Mouse (Mus musculus) retina, adult 2 months (tissue): Measurements from ENCODE around the gene Cct7.
"Not testable (repeated sequence)": the region's sequence is repeated elsewhere in the genome, so short reads cannot be mapped to it uniquely, and the experiment has no call there.

ENCODE experiments used
- DNase-seq: peaks from one replicate; pipeline ENCODE4 v3.0.0-alpha.2; 2012; ENCODE audit warnings: low read depth, low spot score

Cct7 gene

DNA sequence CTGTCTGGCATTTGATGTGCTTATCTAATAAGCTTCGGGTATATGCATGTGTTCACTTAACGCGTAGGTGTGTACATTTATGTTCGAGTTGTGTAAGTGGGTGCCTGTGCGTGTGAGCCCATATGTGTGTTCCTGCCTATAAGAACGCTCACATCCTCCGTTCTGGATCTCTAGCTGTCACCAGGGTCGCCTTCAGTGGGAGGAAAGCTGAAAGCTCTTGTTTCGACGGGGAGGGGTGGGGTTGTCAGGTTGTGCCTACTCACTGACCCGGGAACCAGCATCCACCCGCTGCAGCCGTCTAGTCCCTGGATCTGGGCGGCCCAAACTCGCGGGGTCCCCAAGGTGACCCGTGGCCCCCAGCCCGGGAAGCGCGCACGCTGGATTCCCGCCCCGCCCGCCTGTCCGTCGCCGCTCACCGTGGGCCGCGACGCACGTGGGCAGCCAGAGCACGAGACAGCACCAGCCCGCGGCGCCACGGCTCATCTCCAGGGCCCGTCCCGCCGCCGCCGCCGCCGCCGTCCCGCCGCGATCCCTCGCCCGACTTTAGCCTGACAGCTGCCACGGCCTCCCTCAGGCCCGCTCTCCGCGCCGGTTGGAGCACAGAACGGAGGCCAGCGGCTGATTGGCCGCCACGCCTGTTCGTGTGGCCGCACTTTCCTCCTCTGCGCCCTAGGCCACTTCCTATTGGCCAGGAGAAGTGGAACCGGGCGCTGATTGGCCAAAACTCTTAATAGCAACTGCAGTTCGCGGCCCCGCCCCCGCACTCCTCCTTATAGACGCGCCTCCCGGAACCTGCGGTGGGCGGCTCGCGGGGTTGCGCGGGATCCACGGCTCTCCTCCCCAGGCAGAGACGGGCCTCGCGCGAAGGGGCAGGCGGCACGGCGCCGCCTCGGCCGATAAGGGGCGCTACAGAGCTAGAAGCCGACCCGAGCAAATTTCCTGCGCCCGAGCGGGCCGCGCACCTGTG, at the start of gene Cct7:
Cct7 (plus strand) TSS at position 818 of the 967 bp plus-strand sequence.
- peak; percentile 98 for DNase-seq

DNA sequence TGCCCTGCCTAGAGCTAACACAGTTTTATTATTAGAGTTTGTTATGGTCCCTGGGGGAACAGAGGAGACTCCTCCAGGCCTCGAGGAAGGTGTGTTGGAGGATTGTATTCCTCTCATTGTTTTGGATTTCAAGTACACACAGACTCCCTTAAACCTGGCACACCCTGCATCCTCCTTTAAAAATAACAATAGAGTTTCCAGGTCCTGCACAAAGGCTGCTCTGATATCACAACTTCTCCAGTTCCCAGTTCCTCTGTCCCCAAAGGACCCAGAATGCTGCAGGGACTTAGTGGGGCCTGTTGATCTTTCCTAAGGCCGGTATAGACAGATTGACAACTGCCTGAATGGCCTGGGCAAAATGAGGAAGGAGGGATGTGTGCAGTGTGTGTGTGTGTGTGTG, 48.7 kb upstream of the Cct7 start:
- DNase-seq = no peak

DNA sequence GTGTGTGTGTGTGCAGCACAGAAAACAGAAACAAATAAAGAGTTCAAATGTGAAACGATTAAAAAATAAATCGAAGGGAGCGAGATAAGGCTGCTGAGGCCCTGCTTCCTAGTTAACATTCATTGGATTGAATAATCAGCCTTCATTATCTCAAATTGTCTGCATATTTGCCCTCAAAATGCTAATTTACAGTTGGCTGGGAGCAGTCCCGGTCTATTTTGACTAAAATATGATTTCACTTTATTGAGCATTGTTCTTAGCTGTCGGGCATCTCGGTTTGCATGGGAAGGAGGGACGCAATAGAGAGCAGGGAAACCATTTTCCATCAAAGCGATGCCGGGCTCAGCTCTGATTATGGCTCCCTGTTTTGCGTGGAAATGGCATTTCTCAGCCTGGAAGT, 48.3 kb upstream of the Cct7 start:
- DNase-seq = no peak

DNA sequence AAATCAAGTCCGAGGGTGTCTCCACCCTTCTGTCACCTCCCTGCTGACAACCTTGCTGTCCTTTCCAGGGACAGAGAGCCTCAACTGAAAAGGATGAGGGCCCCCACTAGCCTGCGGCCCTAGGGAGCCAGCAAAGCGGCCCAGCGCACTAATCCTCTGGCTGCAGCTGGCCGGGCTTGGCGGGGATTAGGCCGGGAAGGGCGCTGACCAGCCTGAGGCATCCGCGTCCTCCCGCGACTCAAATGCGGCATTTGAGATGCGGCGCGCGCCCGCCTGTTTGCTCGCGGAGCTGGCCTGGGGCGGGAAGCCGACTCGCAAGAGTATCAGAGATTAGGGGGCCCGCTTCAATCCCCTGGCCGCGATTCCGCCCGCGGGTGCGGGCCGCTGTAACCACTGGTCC, 42.3 kb upstream of the Cct7 start:
- peak; percentile 62 for DNase-seq

DNA sequence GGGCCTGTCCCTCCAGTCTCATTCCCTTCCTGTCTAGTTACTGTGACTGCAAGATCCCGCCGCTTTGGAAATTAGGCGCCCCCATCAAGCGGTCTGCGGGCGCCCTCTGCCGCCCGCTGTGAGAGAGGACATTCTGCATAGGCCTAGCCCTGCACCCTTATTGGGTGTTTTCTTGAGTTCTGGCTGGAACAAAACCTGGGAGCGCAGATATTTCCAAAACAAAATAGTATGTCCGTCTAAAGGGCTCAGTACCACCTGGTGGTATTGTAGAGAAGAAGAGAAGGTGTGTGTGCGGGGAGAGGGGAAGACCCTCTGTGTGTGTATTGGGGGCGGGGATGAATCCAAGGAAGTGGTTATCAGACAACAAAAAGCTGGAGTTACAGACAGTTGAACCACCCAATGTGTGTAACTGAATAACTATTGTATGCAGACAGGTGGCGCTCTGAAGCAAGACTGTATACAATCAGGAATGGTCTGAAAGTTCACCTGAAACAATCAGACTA, 40.5 kb upstream of the Cct7 start:
- peak; percentile 68 for DNase-seq

DNA sequence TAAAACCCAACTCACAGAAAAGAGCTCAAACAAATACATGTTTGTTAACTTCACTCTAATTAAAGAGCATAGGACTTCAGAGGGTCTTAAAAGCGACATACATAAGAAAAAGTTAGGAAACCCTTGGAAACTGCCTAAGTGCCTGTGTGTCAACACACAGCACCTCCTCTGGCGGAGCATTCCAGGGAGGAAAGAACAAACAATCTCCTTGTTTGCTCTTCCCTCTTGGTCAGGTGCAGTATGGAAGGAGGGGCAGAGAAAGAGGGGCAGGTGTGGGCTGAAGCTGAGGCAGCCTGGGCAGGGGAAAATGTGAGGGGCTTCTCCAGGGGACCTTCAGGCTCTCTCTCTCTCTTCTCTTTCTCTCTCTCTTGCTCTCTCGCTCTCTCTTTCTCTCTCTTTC, 35.5 kb upstream of the Cct7 start:
- DNase-seq = no peak

DNA sequence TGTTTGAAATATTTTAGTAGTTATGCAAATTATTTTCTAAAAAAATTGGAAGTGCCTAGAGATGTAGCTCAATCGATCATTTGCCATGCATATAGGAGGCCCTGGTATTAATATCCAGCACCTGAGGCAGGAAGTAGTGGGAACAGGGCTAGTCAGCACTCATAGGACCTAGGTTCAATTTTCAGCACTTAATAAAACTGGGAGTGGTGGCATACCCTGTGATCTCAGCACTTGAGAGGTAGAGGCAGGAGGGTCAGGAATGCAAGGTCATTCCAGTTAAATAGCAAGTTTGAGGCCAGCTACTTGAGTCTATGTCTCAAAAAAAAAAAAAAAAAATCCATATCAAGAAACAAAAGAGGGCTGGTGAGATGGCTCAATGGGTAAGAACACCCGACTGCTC, 32.2 kb upstream of the Cct7 start:
- no peak for DNase-seq

DNA sequence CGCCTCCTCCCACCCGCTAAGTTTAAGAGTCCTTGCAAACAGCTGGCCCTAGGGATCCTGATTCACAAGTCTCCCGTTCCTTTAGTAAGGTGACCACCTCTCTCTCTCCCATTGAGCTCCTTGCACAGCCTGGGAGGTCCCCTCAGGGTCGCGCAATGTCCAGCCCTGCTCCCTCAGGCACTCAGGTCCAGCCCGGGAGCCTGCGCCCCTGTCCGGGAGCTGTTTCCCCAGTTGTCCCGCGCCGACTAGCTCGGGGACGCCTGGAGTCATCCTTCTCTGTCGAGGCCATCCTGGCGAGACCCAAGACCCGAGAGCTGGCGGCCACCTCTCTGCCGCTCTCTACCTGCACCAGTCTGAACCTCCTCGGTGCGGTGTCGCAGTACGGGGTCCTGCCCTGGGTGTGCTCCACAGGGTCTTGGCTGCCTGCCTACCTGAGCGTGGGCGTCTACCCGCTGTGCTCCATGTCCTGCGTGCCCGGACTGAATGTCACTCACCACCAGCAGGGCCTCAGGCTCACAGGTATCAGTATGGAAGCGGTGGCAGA, 27.4 kb upstream of the Cct7 start, which contains the start of gene Noto:
Noto (plus strand) TSS at position 51 of the 544 bp plus-strand sequence.
- DNase-seq = no peak

DNA sequence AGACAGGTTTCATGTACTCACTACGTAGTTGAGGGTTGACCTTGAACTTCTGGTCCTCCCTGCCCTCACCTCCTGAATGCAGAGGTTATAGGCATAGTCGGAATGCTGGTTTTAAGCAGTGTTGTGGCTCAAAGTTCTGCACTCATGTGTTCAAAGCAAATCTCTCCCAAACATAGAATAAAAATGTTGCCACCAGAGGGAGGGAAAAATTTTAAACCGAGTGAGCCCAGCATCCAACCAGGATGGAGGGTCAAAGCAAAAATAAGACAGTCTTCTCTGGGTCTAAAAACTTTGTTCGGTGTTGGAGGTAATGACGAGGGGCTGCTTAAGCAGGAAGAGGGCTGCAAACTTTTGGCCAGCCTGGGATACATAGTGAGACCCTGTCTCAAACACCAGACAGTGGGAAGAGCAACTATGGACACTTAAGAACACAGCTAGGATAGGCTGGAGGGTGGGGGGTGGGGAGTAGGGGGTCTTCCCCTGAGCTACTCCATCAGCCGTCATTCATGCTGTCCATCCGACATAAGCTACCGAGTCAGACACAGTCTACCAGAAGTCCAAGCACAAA, 20.0 kb upstream of the Cct7 start:
- DNase-seq = no peak

DNA sequence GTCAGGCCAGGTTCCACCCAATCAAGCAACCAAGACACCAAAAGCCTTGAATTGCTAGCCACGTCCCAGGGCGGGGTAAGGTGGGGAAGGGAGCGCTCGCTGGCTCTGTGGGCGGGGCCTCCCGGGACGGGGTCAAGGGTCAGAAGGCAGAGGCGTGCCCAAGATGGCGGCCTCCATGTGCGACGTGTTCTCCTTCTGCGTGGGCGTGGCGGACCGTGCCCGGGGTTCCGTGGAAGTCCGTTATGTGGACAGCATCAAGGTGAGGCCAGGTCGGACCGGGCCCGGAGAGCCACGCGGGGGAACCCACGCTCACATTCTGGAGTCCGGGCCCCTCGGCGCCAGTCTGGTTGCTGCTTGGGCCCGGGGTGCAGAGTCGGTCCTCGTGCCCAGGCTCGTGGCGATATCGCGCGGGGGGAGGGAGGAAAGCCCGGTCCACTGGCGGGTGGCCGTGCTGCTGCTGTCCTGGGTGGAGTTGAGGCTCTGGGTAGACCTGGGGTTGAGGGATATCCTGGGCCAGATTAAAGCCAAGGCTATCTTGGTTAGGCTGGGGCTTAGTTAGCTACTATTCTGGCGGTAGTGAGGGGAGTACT, 19.4 kb upstream of the Cct7 start, which contains the start of gene Smyd5:
Smyd5 (plus strand) TSS at position 148 of the 590 bp plus-strand sequence.
- peak; percentile 42 for DNase-seq

DNA sequence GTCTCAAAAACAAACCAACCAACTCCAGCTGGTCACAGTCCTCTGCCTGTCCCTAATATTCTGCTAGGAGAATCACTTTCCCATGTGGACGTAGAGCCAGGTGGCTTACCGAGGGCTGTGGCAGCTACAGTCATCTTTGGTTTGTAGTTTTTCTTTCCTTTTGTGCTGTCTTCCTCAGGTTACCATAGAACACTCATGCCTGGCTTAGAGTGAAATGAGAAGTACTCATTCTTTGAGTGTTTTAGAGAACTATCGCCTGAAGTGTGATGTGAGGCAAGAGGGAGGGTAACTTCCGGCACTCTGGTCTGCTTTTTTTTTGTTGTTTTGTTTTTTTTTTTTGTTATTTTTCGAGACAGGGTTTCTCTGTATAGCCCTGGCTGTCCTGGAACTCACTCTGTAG, 17.4 kb upstream of the Cct7 start:
- no peak for DNase-seq

DNA sequence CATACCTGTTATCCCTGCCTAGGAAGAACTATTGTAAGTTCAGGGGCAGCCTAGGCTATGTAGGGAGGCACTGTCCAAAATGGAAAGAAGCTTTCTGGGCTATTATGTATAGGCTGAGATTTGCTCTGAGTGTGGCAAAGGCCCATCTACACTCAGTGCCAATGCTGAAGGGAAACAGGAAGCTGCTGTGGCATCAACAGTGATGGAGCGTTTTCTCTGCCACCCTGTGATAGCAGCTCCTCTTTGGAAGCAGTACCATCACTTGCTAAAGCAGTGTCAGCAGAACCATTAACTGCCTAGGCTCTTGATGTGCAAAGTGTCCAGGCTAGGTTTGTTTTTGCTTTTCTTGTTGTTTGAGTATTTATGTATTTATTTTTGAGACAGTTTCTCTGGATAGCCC, 15.1 kb upstream of the Cct7 start:
- DNase-seq = no peak

DNA sequence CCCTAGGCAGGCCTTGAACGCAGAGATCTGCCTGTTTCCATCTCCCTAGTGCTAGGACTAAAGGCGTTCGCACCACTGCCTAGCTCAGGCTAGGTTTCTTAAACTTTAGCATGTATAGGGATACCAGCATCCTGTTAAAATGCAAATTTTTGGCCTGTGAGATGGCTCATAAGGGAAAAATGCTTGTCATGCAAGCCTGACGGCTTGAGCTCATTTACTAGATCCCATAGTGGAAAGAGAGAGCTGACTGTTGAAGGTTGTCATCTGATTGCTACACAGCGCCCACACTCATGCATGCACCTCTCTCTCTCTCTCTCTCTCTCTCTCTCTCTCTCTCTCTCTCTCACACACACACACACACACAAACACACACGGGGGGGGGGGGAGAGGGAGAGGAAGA, 14.7 kb upstream of the Cct7 start:
- no peak for DNase-seq

DNA sequence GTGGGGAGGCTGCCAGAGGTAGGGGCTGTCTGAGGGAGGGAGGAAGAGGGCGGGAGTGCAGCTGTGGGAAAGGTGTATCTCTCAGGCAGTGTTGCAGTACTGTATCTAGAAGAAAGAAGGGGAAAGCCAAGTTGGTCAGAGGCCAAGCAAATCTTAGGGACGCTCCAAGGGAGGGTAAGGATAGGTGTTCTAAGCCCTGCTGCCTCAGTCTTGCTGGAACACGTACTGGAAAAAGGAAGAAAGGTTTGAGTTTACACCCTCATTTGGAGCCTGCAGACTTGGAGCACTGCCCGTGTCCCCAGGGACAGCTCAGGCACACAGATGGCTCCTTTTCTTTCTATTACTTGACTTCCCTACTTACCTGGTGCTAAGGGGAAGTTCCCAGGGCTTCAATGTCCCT, 10.2 kb upstream of the Cct7 start:
- no peak for DNase-seq

DNA sequence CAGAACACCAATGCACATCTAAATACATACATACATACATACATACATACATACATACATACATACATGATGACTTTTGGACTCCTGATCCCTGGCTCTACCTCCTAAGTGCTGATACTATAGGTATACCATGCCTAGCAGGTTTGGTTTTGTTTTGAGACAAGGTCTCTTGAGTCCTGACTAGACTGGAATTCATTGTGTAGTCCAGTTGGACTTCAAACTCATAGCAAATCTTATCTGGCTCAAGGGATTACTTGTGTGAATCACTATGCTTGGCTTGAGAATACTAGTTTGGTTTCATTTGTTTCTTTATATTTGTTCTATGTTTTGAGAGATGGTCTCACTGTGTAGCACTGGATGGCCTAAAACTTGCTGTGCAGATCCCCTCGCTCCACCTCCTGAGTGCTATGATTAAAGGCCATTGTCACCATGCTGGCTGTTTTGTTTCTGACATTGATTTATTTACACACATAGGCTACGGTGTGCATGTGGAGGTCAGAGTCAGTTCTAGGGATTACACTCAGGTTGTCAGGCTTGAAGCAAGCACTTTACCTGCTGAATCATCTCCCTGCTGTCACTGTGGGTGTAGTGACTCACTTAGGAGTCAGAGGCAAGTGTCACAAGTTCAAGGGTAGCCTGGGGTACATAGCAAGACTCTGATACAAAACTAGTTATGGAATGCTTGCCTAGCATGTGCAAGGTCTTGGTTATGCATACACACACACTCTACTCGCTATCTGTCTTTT, 7.7 kb upstream of the Cct7 start:
- DNase-seq = no peak

DNA sequence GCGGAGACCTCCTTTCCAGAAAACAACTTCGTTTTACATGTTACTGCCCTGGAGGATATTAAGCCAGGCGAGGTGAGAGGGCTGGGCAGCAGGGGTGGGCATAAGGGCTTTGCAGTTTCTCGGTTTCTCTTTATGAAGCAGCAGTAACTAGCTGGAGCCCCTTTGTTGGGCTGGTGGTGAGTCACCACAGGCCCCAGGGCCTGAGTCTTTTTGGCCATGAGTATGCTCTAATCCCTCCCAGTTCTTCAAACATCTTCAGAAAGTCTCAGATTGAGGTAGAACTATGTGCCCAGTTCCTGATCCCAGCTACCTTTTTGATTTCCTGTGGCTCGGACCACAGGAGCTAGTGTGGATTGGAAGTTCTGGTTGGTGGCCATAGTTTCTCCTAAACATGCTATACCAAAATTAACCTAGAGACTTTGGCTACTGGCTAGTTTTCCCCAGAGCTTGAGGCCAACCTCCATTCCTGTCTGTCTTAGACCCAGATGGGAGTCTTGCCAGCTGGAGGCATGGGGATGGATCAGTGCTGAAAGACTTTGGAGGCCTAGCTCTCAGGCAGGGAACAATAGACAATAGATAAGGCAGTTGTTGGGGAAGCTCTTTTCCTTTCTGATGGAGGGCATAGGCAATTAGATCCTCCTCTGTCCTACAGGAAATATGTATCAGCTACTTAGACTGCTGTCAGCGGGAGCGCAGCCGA, 6.9 kb upstream of the Cct7 start:
- no peak for DNase-seq

DNA sequence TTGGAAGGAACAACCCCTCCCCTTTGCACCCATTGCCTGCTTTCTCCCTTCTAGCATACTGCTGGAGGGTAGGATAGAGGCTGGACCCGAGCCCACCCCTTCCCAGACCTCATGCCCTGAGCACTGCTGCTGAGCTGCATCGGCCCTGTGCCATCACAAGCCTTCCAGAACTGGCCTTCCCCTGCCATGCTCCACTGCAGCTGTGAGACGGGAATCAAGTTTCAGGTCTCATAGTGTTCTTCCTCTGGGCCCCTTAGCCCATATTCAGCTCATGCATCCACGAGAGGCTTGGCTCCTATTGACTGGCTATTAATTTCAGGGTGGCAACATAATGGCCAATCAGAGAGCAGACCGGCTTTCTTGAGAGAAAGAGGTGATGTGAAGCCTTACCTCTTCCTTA, 6.0 kb upstream of the Cct7 start:
- no peak for DNase-seq

DNA sequence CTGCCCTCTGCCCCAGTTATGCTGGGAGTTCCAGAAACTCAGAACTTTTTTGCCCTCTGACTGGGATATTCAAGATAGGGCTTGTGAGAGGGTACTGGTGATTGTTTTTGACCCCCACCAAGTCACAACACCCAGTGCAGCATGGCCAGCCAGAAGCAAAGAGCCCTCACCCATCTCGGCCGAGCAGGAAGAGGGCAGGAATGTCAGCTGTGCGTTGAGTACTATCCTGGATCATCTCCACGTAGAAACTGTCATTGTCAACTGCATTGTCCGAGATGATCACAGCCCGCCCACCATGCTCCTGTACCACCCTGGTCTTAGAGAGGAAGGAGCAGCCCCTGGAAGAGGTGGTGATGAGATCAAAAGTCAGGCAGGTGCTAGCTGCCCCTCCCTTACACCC, 4.0 kb upstream of the Cct7 start:
- no peak for DNase-seq

DNA sequence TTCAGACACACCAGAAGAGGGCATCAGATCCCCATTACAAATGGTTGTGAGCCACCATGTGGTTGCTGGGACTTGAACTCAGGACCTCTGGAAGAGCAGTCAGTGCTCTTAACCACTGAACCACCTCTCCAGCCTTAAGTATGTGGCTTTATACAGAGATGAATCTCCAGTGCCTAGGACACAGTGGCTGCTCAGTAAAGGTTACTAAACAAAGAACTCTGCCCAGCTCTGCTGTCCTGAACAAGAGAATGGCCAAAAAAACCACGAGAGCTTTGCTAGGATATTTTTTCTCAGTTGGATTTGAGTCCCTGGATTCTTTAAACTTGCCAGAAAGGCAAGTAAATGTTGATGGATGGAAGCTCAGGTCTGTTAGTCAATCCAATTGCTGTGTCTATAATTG, 1.2 kb upstream of the Cct7 start:
- not testable (repeated sequence) for DNase-seq

DNA sequence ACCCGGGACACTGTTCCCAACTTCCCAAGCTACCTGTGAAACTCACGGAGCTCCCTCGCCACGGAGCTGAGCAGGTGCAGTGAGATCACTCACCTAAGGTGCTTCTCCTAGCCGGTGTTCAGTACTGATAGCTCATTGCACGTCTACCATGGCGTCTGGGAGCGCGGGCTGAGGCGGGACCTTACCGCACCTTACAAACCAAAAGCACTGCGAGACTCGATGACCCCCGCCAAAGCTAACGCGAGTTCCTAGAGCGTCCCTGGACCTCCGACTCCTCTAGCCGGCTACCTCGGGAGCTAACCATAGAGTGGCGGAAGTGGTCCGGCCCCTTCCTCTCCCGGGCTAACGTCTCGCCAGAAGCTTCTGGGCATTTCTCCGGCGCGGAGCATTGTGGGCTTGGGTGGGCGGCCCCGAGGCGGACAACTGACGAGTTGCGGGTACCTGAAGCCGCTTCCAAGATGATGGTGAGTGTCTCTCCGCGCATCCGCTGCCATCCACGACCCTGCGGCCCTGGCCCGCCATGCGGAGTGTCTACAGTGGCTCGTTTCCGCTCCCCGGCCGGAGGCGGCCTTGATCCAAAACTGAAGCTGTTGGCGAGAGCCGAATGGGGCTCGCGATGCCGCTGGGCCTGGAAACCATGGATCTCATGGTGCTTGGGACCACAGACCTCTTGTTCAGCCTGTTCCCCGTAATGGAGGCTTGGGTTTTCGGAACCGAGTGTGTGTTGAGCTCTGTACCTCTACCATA, 523 bp downstream of the Cct7 start, which contains the start of gene Pradc1:
Pradc1 (minus strand) TSS at position 307 of the 747 bp plus-strand sequence.
- DNase-seq = peak; percentile 94
